Mouse (Mus musculus) left cerebral cortex, postnatal 14 days (tissue): ENCODE data around the gene 1700123O20Rik. TPM values are rescaled to one million over a fixed set of nuclear protein-coding genes. Genes with fewer than 3 reads are reported as not detected.

ENCODE experiments used
- DNase-seq, 2 experiments: peaks; one replicate each; pipeline ENCODE4 v3.0.0; 2021 to 2022; ENCODE audit warnings: low spot score in 2 of 2, mixed read lengths in 1 of 2
- intact Hi-C: fragments of 180-260 bp; cut with DNase I; formaldehyde crosslinking; loops from one replicate; pipeline ENCODE4 v1.15.1; 2025
- total RNA-seq, 2 experiments: library from RNA; stranded (reverse); gene quantifications; 2 replicates each; pipeline ENCODE4 v1.2.3; 2021

Gene 1700123O20Rik
- total RNA-seq, 2 experiments from 2014 or later, result 23.4 to 23.8 TPM

DNA sequence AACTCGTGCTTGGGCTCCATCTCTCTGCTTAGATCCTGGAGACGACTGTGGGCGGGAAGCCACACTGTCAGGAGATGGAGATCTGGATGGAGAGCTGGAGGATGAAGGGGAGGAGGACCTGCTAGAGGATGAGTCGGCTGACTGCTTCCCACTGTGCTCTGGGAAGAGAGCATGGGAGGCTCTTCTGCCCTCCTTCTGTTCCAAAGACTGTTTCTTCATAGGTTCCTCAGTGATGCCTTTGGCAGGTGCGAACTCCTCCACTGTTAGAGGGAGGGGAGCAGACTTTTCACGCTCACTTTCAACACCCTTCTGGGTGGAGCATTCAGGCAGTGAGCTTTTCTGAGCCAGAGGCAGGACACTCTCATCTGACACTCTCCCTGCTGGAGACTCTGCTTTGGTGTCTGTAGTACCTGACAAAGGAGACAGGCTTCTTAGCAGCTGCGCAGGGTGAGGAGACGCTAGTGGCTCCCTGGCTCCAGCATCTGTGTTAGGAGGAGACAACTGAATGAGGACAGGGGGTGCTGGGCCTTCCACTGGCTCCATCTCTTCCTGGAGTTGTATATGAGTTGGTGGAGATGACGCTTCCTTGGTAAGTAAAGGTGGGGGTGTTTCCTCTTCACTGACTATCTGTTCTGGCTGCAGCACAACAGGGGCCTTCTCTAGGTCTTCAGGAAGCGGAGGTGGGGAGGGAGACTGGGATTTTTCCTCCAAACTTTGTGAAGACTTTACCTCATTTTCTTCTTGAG is 21.4 kb upstream of the 1700123O20Rik start:
- no peak for DNase-seq
- intact Hi-C loops, result no loop called here

- peak in 1 of 2 experiments; percentile 41 for DNase-seq
- intact Hi-C loops, result no loop called here
These were observed 16.6 kb upstream of the 1700123O20Rik start for GRCm38 (mm10) chr14:54669381-54669780.

GRCm38 (mm10) chr14:54674317-54674716 is 11.7 kb upstream of the 1700123O20Rik start:
- no peak for DNase-seq
- intact Hi-C loops, result no loop called here

DNA sequence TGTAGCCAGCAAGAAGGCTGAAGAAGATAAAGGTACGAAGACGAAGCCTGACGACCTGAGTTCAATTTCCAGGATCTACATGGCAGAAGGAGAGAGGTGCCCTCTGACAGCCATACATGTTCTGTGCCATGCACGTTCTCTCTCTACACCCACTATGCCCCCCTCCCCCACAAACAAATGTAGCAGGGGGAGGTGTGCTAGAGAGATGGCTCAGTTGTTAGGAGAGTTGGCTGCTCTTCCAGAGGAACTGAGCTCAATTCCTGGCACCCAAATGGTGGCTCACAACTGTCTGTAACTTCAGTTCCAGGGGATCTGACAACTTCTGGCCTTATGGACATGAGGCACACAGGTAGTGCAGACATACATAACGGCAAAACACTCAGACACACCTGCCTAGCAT is 9.7 kb upstream of the 1700123O20Rik start:
- intact Hi-C loops, result no loop called here
- no peak for DNase-seq

DNA sequence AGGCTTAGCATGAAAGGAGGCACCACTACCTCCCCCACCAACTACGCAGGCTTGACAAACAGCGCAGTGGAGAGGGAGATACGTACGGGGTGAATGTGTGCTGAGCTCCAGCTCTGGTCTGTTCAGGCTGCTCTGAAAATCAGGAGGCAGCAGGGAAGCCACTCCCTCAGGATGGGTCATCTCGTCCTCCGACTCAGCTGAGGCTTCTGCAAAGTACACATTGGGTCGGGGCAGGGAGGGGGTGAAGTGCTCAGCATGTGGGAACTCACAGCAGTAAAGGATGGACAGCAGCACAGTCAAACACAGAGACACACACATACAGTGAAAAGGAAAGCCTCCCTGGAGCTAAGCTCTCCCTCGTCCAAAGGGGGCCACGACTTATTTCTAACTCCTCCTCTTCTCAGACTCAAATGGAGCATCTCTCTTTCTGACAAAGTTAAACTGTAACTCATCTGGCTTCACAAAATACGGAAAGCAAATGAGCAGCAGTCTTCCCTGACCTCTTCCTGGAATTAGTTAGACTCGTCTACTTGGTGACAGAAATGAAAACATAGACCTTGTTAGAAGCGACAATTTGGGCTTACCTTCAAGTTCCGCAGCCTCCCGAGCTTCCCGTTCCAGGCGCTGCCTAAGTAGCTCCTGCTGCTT is 7.2 kb upstream of the 1700123O20Rik start:
- intact Hi-C loops, result no loop called here

DNA sequence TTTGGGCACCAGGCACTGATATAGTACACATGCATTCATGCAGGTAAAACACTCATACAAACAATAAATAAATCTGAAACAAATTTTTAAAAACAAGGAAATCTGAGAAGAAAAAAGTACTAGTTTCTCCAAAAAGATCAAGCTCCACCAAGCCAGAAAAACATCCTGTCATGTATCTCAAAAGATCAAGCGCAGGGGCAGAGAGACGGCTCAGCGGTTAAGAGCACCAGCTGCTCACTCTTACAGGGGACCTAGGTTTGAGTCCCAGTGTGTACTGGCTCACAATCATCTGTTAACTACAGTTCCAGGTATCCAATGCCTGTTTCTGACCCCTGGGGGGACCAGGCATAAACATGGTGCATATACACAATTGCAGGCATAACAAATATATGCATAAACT is 3.6 kb upstream of the 1700123O20Rik start:
- intact Hi-C loops, result no loop called here
- no peak for DNase-seq

More for the DNA sequence above, 7.2 kb upstream of the 1700123O20Rik start:
- no peak for DNase-seq

DNA sequence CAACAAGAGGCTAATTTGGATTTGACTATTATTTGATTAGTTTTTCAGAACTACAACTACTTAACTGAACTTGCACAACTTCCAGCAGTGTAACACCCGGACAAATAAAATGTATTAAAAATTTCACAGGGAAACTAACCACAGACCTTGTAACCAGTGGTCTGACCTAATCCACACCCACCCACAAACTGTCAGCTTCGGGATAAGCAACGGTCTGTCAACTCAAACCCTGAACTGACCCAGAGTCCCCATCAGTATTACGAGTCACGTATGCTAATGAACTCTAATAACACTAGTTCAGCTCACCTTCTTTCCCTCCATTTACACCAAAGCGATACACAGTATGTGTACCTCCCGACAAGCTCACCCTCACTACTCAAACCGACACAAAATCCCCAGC is 545 bp upstream of the 1700123O20Rik start:
- intact Hi-C loops, result loop anchor here (5.0 kb wide), 1 partner anchor 33 kb away; no protein-coding TSS in a partner anchor
- DNase-seq, result no peak

GRCm38 (mm10) chr14:54686522-54687143 is 617 bp downstream of the 1700123O20Rik start, which contains the start of gene Acin1:
TSS of gene Acin1 (minus strand) at chr14:54686931.
- intact Hi-C loops, result loop anchor here (5.0 kb wide), 1 partner anchor 34 kb away; no protein-coding TSS in a partner anchor
- DNase-seq, result peak; percentile 100

- intact Hi-C loops, result loop anchor here (5.0 kb wide), 1 partner anchor 35 kb away; no protein-coding TSS in a partner anchor
- DNase-seq, result no peak
These were observed 1.2 kb downstream of the 1700123O20Rik start for GRCm38 (mm10) chr14:54687251-54687650.

GRCm38 (mm10) chr14:54695042-54695441 is 9.0 kb downstream of the 1700123O20Rik start:
- intact Hi-C loops, result no loop called here
- DNase-seq, result no peak

DNA sequence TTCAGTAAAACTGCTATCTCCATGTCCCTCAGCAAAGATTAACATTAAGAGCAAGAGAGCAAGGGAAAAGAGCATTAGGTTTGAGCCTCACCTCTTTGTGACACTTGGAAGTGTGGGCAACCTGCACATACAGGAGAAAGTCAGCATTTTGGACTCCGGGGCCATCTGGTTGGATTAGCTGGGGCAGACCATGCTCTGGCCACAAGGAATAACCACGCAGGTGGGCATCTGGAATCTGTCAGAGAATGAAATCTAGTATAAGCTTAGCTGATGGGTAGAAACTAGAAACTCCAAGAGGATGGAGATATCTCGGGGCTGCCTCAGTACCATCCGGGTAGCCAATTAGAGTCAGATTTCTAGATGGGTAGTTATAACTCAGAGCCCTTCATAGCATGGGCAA is 10.7 kb downstream of the 1700123O20Rik start:
- DNase-seq, result no peak
- intact Hi-C loops, result no loop called here

- intact Hi-C loops, result no loop called here
- DNase-seq, result no peak
These were observed 12.7 kb downstream of the 1700123O20Rik start, which contains the start of gene Gm29776 for GRCm38 (mm10) chr14:54698733-54699132. TSS of gene Gm29776 (minus strand) at chr14:54698833.

GRCm38 (mm10) chr14:54699586-54699985 is 13.6 kb downstream of the 1700123O20Rik start:
- DNase-seq, result no peak
- intact Hi-C loops, result no loop called here

GRCm38 (mm10) chr14:54701298-54701697 is 15.3 kb downstream of the 1700123O20Rik start:
- intact Hi-C loops, result no loop called here
- DNase-seq, result peak; percentile 38 to 66

- DNase-seq, result no peak
- intact Hi-C loops, result no loop called here
These were observed 17.2 kb downstream of the 1700123O20Rik start for GRCm38 (mm10) chr14:54703207-54703606.

GRCm38 (mm10) chr14:54705844-54706243 is 19.8 kb downstream of the 1700123O20Rik start:
- DNase-seq, result no peak
- intact Hi-C loops, result no loop called here

DNA sequence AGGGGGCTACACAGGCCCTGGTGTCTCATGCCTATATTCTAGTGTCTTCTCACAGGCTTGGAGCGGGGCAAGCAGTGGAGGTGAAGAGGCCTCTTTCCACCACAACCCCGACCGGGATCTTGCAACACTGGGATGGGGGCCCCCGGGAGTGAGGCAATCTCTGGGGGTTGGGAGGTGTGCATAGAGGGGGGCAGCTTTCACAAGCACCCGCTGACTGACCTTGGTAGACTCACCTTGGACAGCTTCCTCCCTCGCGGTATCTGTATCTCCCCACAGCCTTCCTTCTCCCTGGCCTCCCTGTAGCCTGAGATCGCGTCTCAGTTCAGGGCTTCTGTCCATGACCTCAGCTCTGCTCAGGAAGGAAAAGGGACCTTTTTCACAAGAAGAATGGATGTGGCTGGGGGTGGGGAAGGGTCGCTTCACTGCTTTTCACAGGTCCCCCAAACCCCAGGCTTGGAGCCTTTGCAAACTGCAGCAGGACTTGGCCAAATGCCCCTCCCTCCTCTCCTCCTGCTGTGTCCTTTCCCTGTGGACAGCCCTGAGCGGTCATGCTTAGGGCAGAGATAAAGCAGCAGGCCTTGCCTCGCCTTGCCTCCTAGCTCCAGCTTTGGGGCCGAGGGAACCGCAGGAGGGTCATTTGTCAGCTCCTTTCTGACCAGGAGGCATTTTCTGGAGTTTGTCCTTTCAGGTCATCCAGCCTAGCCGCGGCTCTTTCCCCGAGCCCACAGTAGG is 20.7 kb downstream of the 1700123O20Rik start:
- intact Hi-C loops, result no loop called here
- no peak for DNase-seq

DNA sequence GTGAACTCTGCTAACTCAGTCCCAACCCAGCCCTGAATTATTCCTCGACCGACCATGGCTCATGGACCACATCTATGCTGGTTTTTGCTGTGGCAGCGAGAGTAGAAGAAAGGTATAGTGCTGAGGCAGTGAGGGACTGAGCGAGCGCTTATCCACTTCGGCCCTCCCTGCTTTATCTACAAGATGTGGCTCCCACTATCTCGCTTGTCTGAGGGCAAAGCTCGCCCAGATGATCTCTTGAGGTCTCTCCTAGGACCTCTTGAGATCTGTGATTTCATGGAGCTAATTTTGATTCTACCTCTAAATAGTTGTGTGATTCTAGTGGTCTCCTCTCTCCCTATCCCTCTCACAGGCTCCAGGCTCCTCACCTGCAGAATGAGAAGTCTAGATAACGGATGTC is 23.0 kb downstream of the 1700123O20Rik start:
- intact Hi-C loops, result no loop called here
- DNase-seq, result no peak

DNA sequence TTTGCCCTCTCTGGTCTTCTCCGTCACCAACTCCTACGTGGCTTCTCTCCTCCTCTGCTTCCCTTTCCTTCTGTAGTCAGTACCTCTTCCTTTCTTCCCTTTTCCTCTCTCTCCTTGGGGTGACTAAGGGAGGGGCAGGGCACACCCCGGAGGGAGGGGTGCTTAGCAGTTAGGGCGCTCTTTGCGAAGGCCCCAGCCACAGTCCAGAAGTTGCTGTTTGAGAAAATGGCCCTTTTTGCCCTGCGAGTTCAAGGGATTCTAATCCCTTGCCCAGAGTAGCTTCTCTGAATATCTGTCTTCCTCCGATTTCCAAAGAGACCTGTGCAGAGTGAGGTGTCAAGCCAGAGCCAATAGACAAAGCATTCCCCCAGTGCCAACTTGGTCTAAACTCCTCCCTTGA is 26.1 kb downstream of the 1700123O20Rik start, which contains the start of gene Cebpe:
Cebpe (minus strand) TSS at position 101 of the 400 bp plus-strand sequence.
- DNase-seq, result no peak
- intact Hi-C loops, result no loop called here
